Mouse (Mus musculus): ENCODE results near the gene Egfem1. TPM values are rescaled to one million over a fixed set of nuclear protein-coding genes. Genes with fewer than 3 reads are reported as not detected.

The Egfem1 gene
- polyA plus RNA-seq, 1 experiment from 2014 or later: 6.8 TPM

- Histone ChIP-seq H3K9ac (ENCODE audit: low read length) (no peak overlapping the region), H3K9me3 (ENCODE audit: control insufficient read depth, low read length) (no peaks in the 10 kb centered on the region), H3K4me3 (ENCODE audit: low read depth, low read length) (no peak overlapping the region), H3K4me1 (replicated peaks; ENCODE audit: control insufficient read depth, insufficient read depth, low read length) (peaks cover 5% of the 10 kb centered on the region; the same call in 1 of the 2 replicates), H3K4me2 (ENCODE audit: low read depth, low read length, severe bottlenecking) (no peak overlapping the region), H3K36me3 (ENCODE audit: control insufficient read depth, insufficient read depth, low read length) (no peaks in the 10 kb centered on the region), H3K27ac (ENCODE audit: low read depth, low read length) (no peak overlapping the region), H3K27me3 (ENCODE audit: control insufficient read depth, insufficient read depth, low read length) (no peaks in the 10 kb centered on the region)
- no peak for DNase-seq (ENCODE audit: low spot score)
- WGBS: 48% methylated on average over 4 of the region's 4 CpGs
- no peak for ATAC-seq (replicated peaks; ENCODE audit: low FRiP score)
Measured at GRCm38 (mm10) chr3:29169003-29169402, 87.2 kb downstream of the Egfem1 start.

DNA sequence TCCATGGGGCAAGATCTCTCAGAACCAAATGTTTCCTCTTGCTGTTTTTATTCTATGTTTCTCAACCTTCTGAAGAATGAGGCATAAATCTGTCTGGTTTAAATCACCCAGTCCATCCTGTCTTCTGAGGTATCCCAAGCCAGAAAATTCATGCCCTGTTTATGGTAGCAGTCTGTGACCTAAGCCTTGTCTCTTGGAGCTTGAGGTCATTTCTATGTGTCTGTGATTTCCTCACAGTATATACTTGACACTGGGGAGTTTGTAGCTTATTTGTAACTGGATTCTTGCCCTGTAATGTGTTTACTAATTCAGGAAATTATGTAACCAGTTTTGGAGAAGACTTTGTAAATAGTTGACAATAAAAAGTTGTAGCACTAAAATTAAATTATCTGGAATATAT, 95.2 kb downstream of the Egfem1 start:
- ATAC-seq (replicated peaks; ENCODE audit: low FRiP score) (no peak), DNase-seq (ENCODE audit: low spot score) (no peak)
- H3K36me3 ChIP-seq (ENCODE audit: control insufficient read depth, insufficient read depth, low read length): no peaks in the 10 kb centered on the region
- no peaks in the 10 kb centered on the region for H3K4me1 ChIP-seq (replicated peaks; ENCODE audit: control insufficient read depth, insufficient read depth, low read length)
- no peaks in the 10 kb centered on the region for H3K27me3 ChIP-seq (ENCODE audit: control insufficient read depth, insufficient read depth, low read length)
- H3K27ac ChIP-seq (ENCODE audit: low read depth, low read length): no peak overlapping the region
- H3K4me2 ChIP-seq (ENCODE audit: low read depth, low read length, severe bottlenecking): no peak overlapping the region
- no peak overlapping the region for H3K4me3 ChIP-seq (ENCODE audit: low read depth, low read length)
- no peak overlapping the region for H3K9ac ChIP-seq (ENCODE audit: low read length)
- H3K9me3 ChIP-seq (ENCODE audit: control insufficient read depth, low read length): no peaks in the 10 kb centered on the region

- no peaks in the 10 kb centered on the region for H3K9me3 ChIP-seq (ENCODE audit: control insufficient read depth, low read length)
- H3K4me2 ChIP-seq (ENCODE audit: low read depth, low read length, severe bottlenecking): no peak overlapping the region
- no peaks in the 10 kb centered on the region for H3K27me3 ChIP-seq (ENCODE audit: control insufficient read depth, insufficient read depth, low read length)
- no peak overlapping the region for H3K27ac ChIP-seq (ENCODE audit: low read depth, low read length)
- DNase-seq (ENCODE audit: low spot score) (no peak), ATAC-seq (replicated peaks; ENCODE audit: low FRiP score) (no peak)
- 80% methylated on average over 10 of the region's 10 CpGs for WGBS
- H3K4me1 ChIP-seq (replicated peaks; ENCODE audit: control insufficient read depth, insufficient read depth, low read length): peaks cover 5% of the 10 kb centered on the region; the same call in 1 of the 2 replicates
- no peak overlapping the region for H3K9ac ChIP-seq (ENCODE audit: low read length)
- H3K4me3 ChIP-seq (ENCODE audit: low read depth, low read length): no peak overlapping the region
- no peaks in the 10 kb centered on the region for H3K36me3 ChIP-seq (ENCODE audit: control insufficient read depth, insufficient read depth, low read length)
Measured at GRCm38 (mm10) chr3:29182988-29183387, 101.2 kb downstream of the Egfem1 start.

- H3K4me2 ChIP-seq (ENCODE audit: low read depth, low read length, severe bottlenecking): no peak overlapping the region
- H3K27ac ChIP-seq (ENCODE audit: low read depth, low read length): no peak overlapping the region
- no peaks in the 10 kb centered on the region for H3K27me3 ChIP-seq (ENCODE audit: control insufficient read depth, insufficient read depth, low read length)
- 38% methylated on average over 7 of the region's 7 CpGs for WGBS
- H3K4me3 ChIP-seq (ENCODE audit: low read depth, low read length): no peak overlapping the region
- H3K36me3 ChIP-seq (ENCODE audit: control insufficient read depth, insufficient read depth, low read length): no peaks in the 10 kb centered on the region
- DNase-seq (ENCODE audit: low spot score) (no peak), ATAC-seq (replicated peaks; ENCODE audit: low FRiP score) (peak; percentile 65; the same call in 1 of the 2 replicates)
- H3K4me1 ChIP-seq (replicated peaks; ENCODE audit: control insufficient read depth, insufficient read depth, low read length): peaks cover 5% of the 10 kb centered on the region; the same call in 1 of the 2 replicates
- H3K9me3 ChIP-seq (ENCODE audit: control insufficient read depth, low read length): no peaks in the 10 kb centered on the region
- H3K9ac ChIP-seq (ENCODE audit: low read length): no peak overlapping the region
Measured at GRCm38 (mm10) chr3:29183615-29184198, 101.9 kb downstream of the Egfem1 start.

- Histone ChIP-seq H3K9ac (ENCODE audit: low read length) (no peak overlapping the region), H3K4me2 (ENCODE audit: low read depth, low read length, severe bottlenecking) (no peak overlapping the region), H3K4me1 (replicated peaks; ENCODE audit: control insufficient read depth, insufficient read depth, low read length) (peaks cover 5% of the 10 kb centered on the region; the same call in 1 of the 2 replicates), H3K36me3 (ENCODE audit: control insufficient read depth, insufficient read depth, low read length) (no peaks in the 10 kb centered on the region), H3K27me3 (ENCODE audit: control insufficient read depth, insufficient read depth, low read length) (no peaks in the 10 kb centered on the region), H3K4me3 (ENCODE audit: low read depth, low read length) (no peak overlapping the region), H3K27ac (ENCODE audit: low read depth, low read length) (no peak overlapping the region), H3K9me3 (ENCODE audit: control insufficient read depth, low read length) (no peaks in the 10 kb centered on the region)
- 63% methylated on average over 7 of the region's 7 CpGs for WGBS
- DNase-seq (ENCODE audit: low spot score) (no peak), ATAC-seq (replicated peaks; ENCODE audit: low FRiP score) (no peak)
Measured at GRCm38 (mm10) chr3:29184486-29185241, 102.8 kb downstream of the Egfem1 start.

DNA sequence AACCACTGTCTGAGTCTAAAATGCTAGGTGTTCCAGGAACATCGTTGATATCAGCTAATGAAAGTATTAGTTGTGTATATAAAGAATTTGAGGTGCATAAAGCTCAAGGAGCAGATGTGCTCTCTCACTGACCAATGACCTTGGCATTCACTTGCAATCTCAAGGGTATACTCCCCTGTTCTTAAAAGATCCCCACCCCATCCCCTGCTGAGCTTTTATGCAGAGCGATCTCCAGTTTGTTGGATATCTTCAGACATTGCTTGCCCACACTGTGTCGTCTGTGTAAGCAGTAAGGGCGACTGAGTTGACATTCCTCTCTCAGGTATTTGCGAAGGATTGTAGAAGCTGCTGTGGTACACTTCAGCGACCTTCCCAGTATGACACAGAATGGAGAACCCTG, 108.4 kb downstream of the Egfem1 start:
- no peaks in the 10 kb centered on the region for H3K36me3 ChIP-seq (ENCODE audit: control insufficient read depth, insufficient read depth, low read length)
- H3K9ac ChIP-seq (ENCODE audit: low read length): no peak overlapping the region
- H3K9me3 ChIP-seq (ENCODE audit: control insufficient read depth, low read length): no peaks in the 10 kb centered on the region
- no peaks in the 10 kb centered on the region for H3K27me3 ChIP-seq (ENCODE audit: control insufficient read depth, insufficient read depth, low read length)
- WGBS: 74% methylated on average over 6 of the region's 6 CpGs
- no peak for DNase-seq (ENCODE audit: low spot score)
- ATAC-seq (replicated peaks; ENCODE audit: low FRiP score): no peak
- no peak overlapping the region for H3K4me2 ChIP-seq (ENCODE audit: low read depth, low read length, severe bottlenecking)
- H3K4me3 ChIP-seq (ENCODE audit: low read depth, low read length): no peak overlapping the region
- H3K4me1 ChIP-seq (replicated peaks; ENCODE audit: control insufficient read depth, insufficient read depth, low read length): no peaks in the 10 kb centered on the region
- H3K27ac ChIP-seq (ENCODE audit: low read depth, low read length): no peak overlapping the region

DNA sequence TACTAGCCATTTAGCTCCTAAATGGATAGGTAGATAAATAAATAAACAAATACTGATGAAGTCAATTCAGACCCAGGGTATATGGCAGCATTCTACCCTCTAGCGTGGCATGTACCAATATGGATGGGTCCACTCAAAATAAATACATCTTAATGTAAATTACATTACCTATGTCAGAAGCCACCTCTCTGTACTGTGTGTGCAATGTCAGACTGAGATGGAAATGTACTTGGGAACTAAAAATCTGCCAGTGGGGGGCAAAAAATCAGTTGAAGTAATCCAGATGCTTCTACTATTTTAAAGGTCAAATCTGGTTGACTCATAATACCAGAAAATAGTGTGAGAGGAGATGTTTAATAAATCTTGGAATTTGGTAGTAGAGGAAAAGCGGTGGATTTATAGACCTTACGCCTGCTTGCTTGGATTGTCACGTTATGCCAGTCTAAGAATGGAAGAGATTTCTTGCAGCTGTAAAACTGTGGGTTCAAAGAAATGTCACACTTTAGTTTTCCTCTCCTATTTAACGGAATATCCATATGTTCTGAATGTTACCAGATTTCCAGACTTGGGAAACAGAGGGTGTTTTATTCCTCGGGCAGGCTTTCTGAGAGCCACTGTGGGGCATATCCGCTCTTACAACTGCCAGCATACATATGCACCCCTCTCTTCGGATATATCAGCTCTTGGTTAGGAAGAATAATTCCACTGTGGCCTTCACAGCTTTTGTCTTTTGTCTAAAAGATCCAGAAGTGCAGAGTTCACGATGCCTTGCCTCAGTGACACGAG, 116.1 kb downstream of the Egfem1 start:
- H3K4me1 ChIP-seq (replicated peaks; ENCODE audit: control insufficient read depth, insufficient read depth, low read length): no peaks in the 10 kb centered on the region
- no peak overlapping the region for H3K4me2 ChIP-seq (ENCODE audit: low read depth, low read length, severe bottlenecking)
- no peaks in the 10 kb centered on the region for H3K36me3 ChIP-seq (ENCODE audit: control insufficient read depth, insufficient read depth, low read length)
- ATAC-seq (replicated peaks; ENCODE audit: low FRiP score) (no peak), DNase-seq (ENCODE audit: low spot score) (no peak)
- H3K9ac ChIP-seq (ENCODE audit: low read length): no peak overlapping the region
- H3K4me3 ChIP-seq (ENCODE audit: low read depth, low read length): no peak overlapping the region
- H3K9me3 ChIP-seq (ENCODE audit: control insufficient read depth, low read length): no peaks in the 10 kb centered on the region
- 81% methylated on average over 10 of the region's 10 CpGs for WGBS
- no peak overlapping the region for H3K27ac ChIP-seq (ENCODE audit: low read depth, low read length)
- H3K27me3 ChIP-seq (ENCODE audit: control insufficient read depth, insufficient read depth, low read length): no peaks in the 10 kb centered on the region

DNA sequence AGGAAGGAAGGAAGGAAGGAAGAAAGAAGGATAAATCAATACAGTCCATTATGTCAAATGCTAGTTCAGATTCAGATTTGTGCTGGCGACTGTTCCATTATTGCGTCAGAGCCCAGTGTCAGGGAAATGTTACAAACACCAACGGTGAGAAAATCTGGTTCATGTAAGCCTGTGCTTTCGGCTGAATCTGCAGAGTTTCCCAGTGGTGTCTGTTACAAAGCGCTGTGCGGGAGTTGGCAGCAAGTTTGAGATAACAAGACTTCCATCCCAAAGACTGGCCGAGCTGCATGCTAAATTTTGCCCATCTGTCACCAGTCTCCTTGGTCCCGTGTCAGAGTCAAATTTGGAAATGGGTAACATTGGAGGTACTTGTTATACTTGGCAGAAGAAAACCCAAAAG, 118.8 kb downstream of the Egfem1 start:
- H3K4me2 ChIP-seq (ENCODE audit: low read depth, low read length, severe bottlenecking): no peak overlapping the region
- ATAC-seq (replicated peaks; ENCODE audit: low FRiP score) (no peak), DNase-seq (ENCODE audit: low spot score) (no peak)
- no peaks in the 10 kb centered on the region for H3K36me3 ChIP-seq (ENCODE audit: control insufficient read depth, insufficient read depth, low read length)
- no peak overlapping the region for H3K4me3 ChIP-seq (ENCODE audit: low read depth, low read length)
- H3K27ac ChIP-seq (ENCODE audit: low read depth, low read length): no peak overlapping the region
- H3K27me3 ChIP-seq (ENCODE audit: control insufficient read depth, insufficient read depth, low read length): no peaks in the 10 kb centered on the region
- H3K4me1 ChIP-seq (replicated peaks; ENCODE audit: control insufficient read depth, insufficient read depth, low read length): no peaks in the 10 kb centered on the region
- no peak overlapping the region for H3K9ac ChIP-seq (ENCODE audit: low read length)
- 85% methylated on average over 8 of the region's 8 CpGs for WGBS
- H3K9me3 ChIP-seq (ENCODE audit: control insufficient read depth, low read length): no peaks in the 10 kb centered on the region

All from forebrain, embryonic 11.5 days (tissue).